Mouse (Mus musculus): ENCODE data around the gene Gck.

GRCm38 (mm10) chr11:5975068-5975467, 25.2 kb upstream of the Gck start:
- TF ChIP-seq CTCF (IDR thresholded peaks at IDR 0.05; ENCODE audit: borderline replicate concordance, insufficient read depth, low read length): no peak
- TF ChIP-seq POLR2A (IDR thresholded peaks at IDR 0.05; ENCODE audit: low read depth, low read length): no peak

Data from embryonic fibroblast, embryonic 13.5 days (primary cell).